Comparison of ENCODE assay signal across 8 mouse cellular contexts in genomic region chr2:30676833-30677459, GRCm38 (mm10).
A peak's percentile ranks its signal among the peaks of the same experiment; 100 is the strongest.
DNase-seq lines count a peak whose midpoint lies in the region; ATAC-seq lines count a peak whose summit lies in the region.

No protein-coding gene starts in this region.

- DNase-seq in adrenal gland, adult 2 months: peak; percentile 83
- peak; percentile 78 to 81 for DNase-seq in cerebellum, postnatal 14 days
- DNase-seq in gastrocnemius, postnatal 14 days: peak; percentile 69
- peak; percentile 38 for DNase-seq in induced T-regulatory cell, adult 2 months (ENCODE audit: low read depth)
- DNase-seq in left cerebral cortex, postnatal 14 days (ENCODE audit: low spot score in 2 of 2): peak; percentile 76 to 81
- peak; percentile 74 to 75 for DNase-seq in right cerebral cortex, postnatal 36 days (ENCODE audit: low spot score in 2 of 2)
- DNase-seq in thymus, postnatal 36 days: no peak

- peak; percentile 81 for ATAC-seq in megakaryocyte progenitor cell, adult 5-6 weeks (replicated peaks; ENCODE audit: poor library complexity)

- intact Hi-C loops in gastrocnemius, postnatal 14 days (cut with DNase I; ENCODE audit: low total_unique reads): no loop called here
- intact Hi-C loops in left cerebral cortex, postnatal 14 days (cut with DNase I): loop anchor here (5.0 kb wide), 1 partner anchor 40 kb away; no protein-coding TSS in a partner anchor

Comparison
In these comparisons a context has a peak if more than half of its experiments do, and no peak if none do; other contexts are left out.
1. DNase-seq: peak in adrenal gland, adult 2 months (single experiment), cerebellum, postnatal 14 days (2 of 2), gastrocnemius, postnatal 14 days (single experiment), induced T-regulatory cell, adult 2 months (single experiment), left cerebral cortex, postnatal 14 days (2 of 2) and right cerebral cortex, postnatal 36 days (2 of 2); none in thymus, postnatal 36 days (0 of 2).